Mouse (Mus musculus) macrophage (primary cell): ENCODE measurements around the gene Prdm12. TPM values are rescaled to one million over a fixed set of nuclear protein-coding genes. Genes with fewer than 3 reads are reported as not detected.

Experiments used
- polyA plus RNA-seq: library from polyadenylated mRNA; stranded (reverse); fragments of 250-400 nt; gene quantifications from 3 replicates; pipeline ENCODE4 v1.2.4, GENCODE M21; 2018; ENCODE audit warnings: inconsistent platforms

Gene Prdm12
- polyA plus RNA-seq, 1 experiment from 2014 or later = not detected

Other genes with a start within 250 kb of the Prdm12 start
- 5.0 to 11.7 TPM (median 8.6 TPM) in 3 replicates for gene Ass1, start 169.8 kb upstream of the Prdm12 start, polyA plus RNA-seq
- gene Fubp3, start 67.4 kb upstream of the Prdm12 start, polyA plus RNA-seq = 19.6 to 23.3 TPM (median 20.0 TPM) in 3 replicates
- gene Exosc2, start 30.7 kb downstream of the Prdm12 start, polyA plus RNA-seq = 6.6 to 25.2 TPM (median 7.8 TPM) in 3 replicates
- 31.8 to 37.5 TPM (median 34.7 TPM) in 3 replicates for gene Abl1, start 48.3 kb downstream of the Prdm12 start, polyA plus RNA-seq
- gene Qrfp, start 170.5 kb downstream of the Prdm12 start, polyA plus RNA-seq = not detected in 3 replicates
- gene Fibcd1, start 206.0 kb downstream of the Prdm12 start, polyA plus RNA-seq = not detected in 3 replicates
- gene Lamc3, start 247.3 kb downstream of the Prdm12 start, polyA plus RNA-seq = not detected in 3 replicates